Mouse (Mus musculus) forebrain, embryonic 11.5 days (tissue): ENCODE measurements around the gene Il27ra. TPM values are rescaled to one million over a fixed set of nuclear protein-coding genes. Genes with fewer than 3 reads are reported as not detected.

Source experiments
- ATAC-seq: fragments of 200-750 bp; cut with Nextera tagmentation; replicated peaks from 2 replicates; pipeline ENCODE4 v1.8.0; 2017; ENCODE audit warnings: moderate TSS enrichment; ENCODE audit not compliant: low FRiP score
- DNase-seq: peaks from one replicate; pipeline ENCODE4 v3.0.0-alpha.2; 2017; ENCODE audit warnings: low spot score
- H3K27ac ChIP-seq: fragments of 300-500 bp; sonication (generic); 2 replicates; pipeline ENCODE4 v1.5.1; 2014; ENCODE audit warnings: low read depth, low read length
- H3K27me3 ChIP-seq: fragments of 300-500 bp; sonication (generic); 2 replicates; pipeline ENCODE4 v1.6.1; 2014; ENCODE audit warnings: mild to moderate bottlenecking, low read length, mixed read lengths; ENCODE audit not compliant: control insufficient read depth, insufficient read depth
- H3K36me3 ChIP-seq: fragments of 300-500 bp; sonication (generic); 2 replicates; pipeline ENCODE4 v1.6.1; 2014; ENCODE audit warnings: mild to moderate bottlenecking, low read length, moderate library complexity, mixed read lengths; ENCODE audit not compliant: control insufficient read depth, insufficient read depth
- H3K4me1 ChIP-seq: fragments of 300-500 bp; sonication (generic); replicated peaks from 2 replicates; pipeline ENCODE4 v1.6.1; 2014; ENCODE audit warnings: low read length, mixed read lengths; ENCODE audit not compliant: control insufficient read depth, insufficient read depth
- H3K4me2 ChIP-seq: fragments of 300-500 bp; sonication (generic); 2 replicates; pipeline ENCODE4 v1.6.1; 2014; ENCODE audit warnings: low read depth, mild to moderate bottlenecking, low read length, moderate library complexity, mixed read lengths; ENCODE audit not compliant: severe bottlenecking
- H3K4me3 ChIP-seq: fragments of 300-500 bp; sonication (generic); 2 replicates; pipeline ENCODE4 v1.5.1; 2014; ENCODE audit warnings: low read depth, low read length
- H3K9ac ChIP-seq: fragments of 300-500 bp; sonication (generic); 2 replicates; pipeline ENCODE4 v1.6.1; 2014; ENCODE audit warnings: low read length
- H3K9me3 ChIP-seq: fragments of 300-500 bp; sonication (generic); 2 replicates; pipeline ENCODE4 v1.6.1; 2016; ENCODE audit warnings: low read length, mixed read lengths; ENCODE audit not compliant: control insufficient read depth
- WGBS: fragments of 180-500 bp; shearing (Covaris S2); extraction: QIAGEN DNeasy Blood & Tissue Kit; methylation state at CpG from one replicate; pipeline ENCODE4 v1.1.7; 2014; 5-methylcytosine and 5-hydroxymethylcytosine counted together
- polyA plus RNA-seq: library from polyadenylated mRNA; unstranded; fragments of >200 nt; fragmentation: Nextera tagmentation; extraction: Ambion mirVana; gene quantifications from 2 replicates; pipeline ENCODE4 v1.2.1, GENCODE M21; 2014

Gene Il27ra
- polyA plus RNA-seq, 1 experiment from 2014 or later: 0.24 TPM

GRCm38 (mm10) chr8:84076849-84077248, 34.5 kb upstream of the Il27ra start:
- Histone ChIP-seq H3K27ac (no peak overlapping the region), H3K27me3 (no peaks in the 10 kb centered on the region), H3K4me2 (no peak overlapping the region), H3K9ac (no peak overlapping the region), H3K4me1 (peaks cover 4% of the 10 kb centered on the region; the same call in 1 of the 2 replicates), H3K9me3 (no peaks in the 10 kb centered on the region), H3K4me3 (no peak overlapping the region), H3K36me3 (no peaks in the 10 kb centered on the region)
- ATAC-seq: no peak
- 75% methylated on average over 3 of the region's 3 CpGs for WGBS
- DNase-seq: no peak

GRCm38 (mm10) chr8:84076412-84076811, 34.0 kb upstream of the Il27ra start:
- no peak overlapping the region for H3K9ac ChIP-seq
- DNase-seq (no peak), ATAC-seq (no peak)
- no peaks in the 10 kb centered on the region for H3K36me3 ChIP-seq
- no peaks in the 10 kb centered on the region for H3K27me3 ChIP-seq
- H3K9me3 ChIP-seq: no peaks in the 10 kb centered on the region
- peaks cover 4% of the 10 kb centered on the region; the same call in 1 of the 2 replicates for H3K4me1 ChIP-seq
- no peak overlapping the region for H3K4me3 ChIP-seq
- H3K27ac ChIP-seq: no peak overlapping the region
- H3K4me2 ChIP-seq: no peak overlapping the region
- 97% methylated on average over 1 of the region's 1 CpGs for WGBS

GRCm38 (mm10) chr8:84073230-84073976, 31.0 kb upstream of the Il27ra start:
- WGBS: 61% methylated on average over 10 of the region's 10 CpGs
- H3K9ac ChIP-seq: no peak overlapping the region

GRCm38 (mm10) chr8:84072321-84072720, 29.9 kb upstream of the Il27ra start:
- DNase-seq (no peak), ATAC-seq (no peak)
- Histone ChIP-seq H3K36me3 (no peaks in the 10 kb centered on the region), H3K27me3 (no peaks in the 10 kb centered on the region), H3K4me2 (no peak overlapping the region), H3K4me1 (peaks cover 7% of the 10 kb centered on the region; the same call in 1 of the 2 replicates), H3K4me3 (no peak overlapping the region), H3K9me3 (no peaks in the 10 kb centered on the region), H3K9ac (no peak overlapping the region), H3K27ac (no peak overlapping the region)
- 89% methylated on average over 10 of the region's 10 CpGs for WGBS

More at GRCm38 (mm10) chr8:84073230-84073976, 31.0 kb upstream of the Il27ra start:
- Histone ChIP-seq H3K4me1 (peaks cover 4% of the 10 kb centered on the region; the same call in 1 of the 2 replicates), H3K9me3 (no peaks in the 10 kb centered on the region), H3K36me3 (no peaks in the 10 kb centered on the region), H3K4me3 (no peak overlapping the region), H3K27ac (no peak overlapping the region), H3K27me3 (no peaks in the 10 kb centered on the region), H3K4me2 (no peak overlapping the region)
- ATAC-seq (no peak), DNase-seq (no peak)

GRCm38 (mm10) chr8:84071921-84072320, 29.5 kb upstream of the Il27ra start:
- Histone ChIP-seq H3K27ac (no peak overlapping the region), H3K9me3 (no peaks in the 10 kb centered on the region), H3K27me3 (no peaks in the 10 kb centered on the region), H3K4me1 (peaks cover 7% of the 10 kb centered on the region; the same call in 1 of the 2 replicates), H3K9ac (no peak overlapping the region), H3K4me2 (no peak overlapping the region), H3K4me3 (no peak overlapping the region), H3K36me3 (no peaks in the 10 kb centered on the region)
- DNase-seq (no peak), ATAC-seq (no peak)
- WGBS: 90% methylated on average over 3 of the region's 3 CpGs

GRCm38 (mm10) chr8:84070667-84071066, 28.3 kb upstream of the Il27ra start:
- DNase-seq (no peak), ATAC-seq (no peak)
- no peaks in the 10 kb centered on the region for H3K27me3 ChIP-seq
- H3K36me3 ChIP-seq: no peaks in the 10 kb centered on the region
- WGBS: 93% methylated on average over 2 of the region's 2 CpGs
- H3K9ac ChIP-seq: no peak overlapping the region
- H3K4me2 ChIP-seq: no peak overlapping the region
- H3K4me1 ChIP-seq: peaks cover 7% of the 10 kb centered on the region; the same call in 1 of the 2 replicates
- no peak overlapping the region for H3K27ac ChIP-seq
- no peaks in the 10 kb centered on the region for H3K9me3 ChIP-seq
- H3K4me3 ChIP-seq: no peak overlapping the region

- WGBS: 91% methylated on average over 5 of the region's 5 CpGs
- H3K9me3 ChIP-seq: no peaks in the 10 kb centered on the region
- no peak overlapping the region for H3K9ac ChIP-seq
- no peak overlapping the region for H3K27ac ChIP-seq
- ATAC-seq: no peak
- H3K27me3 ChIP-seq: no peaks in the 10 kb centered on the region
- no peak overlapping the region for H3K4me2 ChIP-seq
- H3K4me1 ChIP-seq: peaks cover 7% of the 10 kb centered on the region; the same call in 1 of the 2 replicates
- no peaks in the 10 kb centered on the region for H3K36me3 ChIP-seq
- H3K4me3 ChIP-seq: no peak overlapping the region
- DNase-seq: no peak
Measured at GRCm38 (mm10) chr8:84070241-84070640, 27.9 kb upstream of the Il27ra start.

GRCm38 (mm10) chr8:84069750-84070149, 27.4 kb upstream of the Il27ra start:
- H3K4me3 ChIP-seq: no peak overlapping the region
- H3K4me1 ChIP-seq: peaks cover 7% of the 10 kb centered on the region; the same call in 1 of the 2 replicates
- DNase-seq: no peak
- H3K9me3 ChIP-seq: no peaks in the 10 kb centered on the region
- no peak overlapping the region for H3K4me2 ChIP-seq
- 73% methylated on average over 2 of the region's 2 CpGs for WGBS
- ATAC-seq: no peak
- no peak overlapping the region for H3K27ac ChIP-seq
- H3K9ac ChIP-seq: no peak overlapping the region
- H3K36me3 ChIP-seq: no peaks in the 10 kb centered on the region
- H3K27me3 ChIP-seq: no peaks in the 10 kb centered on the region

- Histone ChIP-seq H3K27ac (no peak overlapping the region), H3K4me2 (no peak overlapping the region), H3K36me3 (no peaks in the 10 kb centered on the region), H3K4me1 (peaks cover 7% of the 10 kb centered on the region; the same call in 1 of the 2 replicates), H3K4me3 (no peak overlapping the region), H3K9ac (no peak overlapping the region), H3K27me3 (no peaks in the 10 kb centered on the region), H3K9me3 (no peaks in the 10 kb centered on the region)
- 36% methylated on average over 1 of the region's 1 CpGs for WGBS
- DNase-seq (no peak), ATAC-seq (no peak)
Measured at GRCm38 (mm10) chr8:84069169-84069568, 26.8 kb upstream of the Il27ra start.
